Mouse (Mus musculus) kidney, adult 2 months (tissue): ENCODE results near the gene Smyd3.

Experiments
- CTCF ChIP-seq: fragments of 200-500 bp; conservative IDR thresholded peaks from 2 replicates; pipeline ENCODE4 v1.5.1; 2011; ENCODE audit warnings: low read depth, mild to moderate bottlenecking, control low read depth, low read length, moderate library complexity, mixed read lengths; ENCODE audit not compliant: insufficient read depth, insufficient read length
- POLR2A ChIP-seq: fragments of 200-500 bp; IDR thresholded peaks from one replicate; pipeline ENCODE4 v1.6.1; 2011; ENCODE audit warnings: low read depth, low read length, control low read depth

DNA sequence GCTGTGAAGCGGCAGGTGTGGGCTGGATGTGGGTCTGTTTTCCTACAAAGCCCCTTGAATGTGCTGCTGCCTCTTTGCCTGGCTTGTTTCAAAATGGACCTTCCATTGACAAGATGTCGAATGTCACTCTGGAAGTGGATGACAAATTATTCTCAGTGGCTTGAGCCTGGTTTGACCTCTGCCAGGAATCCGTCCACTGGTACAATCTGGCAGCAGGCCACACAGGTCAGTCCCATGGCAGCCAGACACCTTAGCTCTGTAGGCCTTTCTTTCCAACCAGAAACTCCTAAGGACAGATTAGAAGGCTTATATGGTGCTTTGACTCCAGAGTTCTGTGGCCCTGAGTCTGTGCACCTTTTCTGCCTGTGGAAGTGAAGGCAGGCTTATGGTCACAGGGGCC lies 507.9 kb downstream of the Smyd3 start:
- TF ChIP-seq POLR2A (no peak), CTCF (no peak)
